Mouse (Mus musculus) heart, embryonic 16.5 days (tissue): ENCODE measurements around the gene Snx14. TPM values are rescaled to one million over a fixed set of nuclear protein-coding genes. Genes with fewer than 3 reads are reported as not detected.
A peak's percentile ranks its signal among the peaks of the same experiment; 100 is the strongest.

Experiments
- ATAC-seq: fragments of 200-750 bp; cut with Nextera tagmentation; replicated peaks from 2 replicates; pipeline ENCODE4 v1.8.0; 2017; ENCODE audit warnings: moderate number of reproducible peaks; ENCODE audit not compliant: insufficient read depth, low FRiP score; ENCODE audit errors: extremely low read depth
- H3K27ac ChIP-seq: fragments of 300-500 bp; sonication (generic); 2 replicates; pipeline ENCODE4 v1.5.1; 2014; ENCODE audit warnings: mild to moderate bottlenecking, low read length, control low read depth, moderate library complexity
- H3K27me3 ChIP-seq: fragments of 300-500 bp; sonication (generic); 2 replicates; pipeline ENCODE4 v1.6.1; 2014; ENCODE audit warnings: low read length, mixed read lengths; ENCODE audit not compliant: control insufficient read depth, insufficient read depth
- H3K36me3 ChIP-seq: fragments of 300-500 bp; sonication (generic); 2 replicates; pipeline ENCODE4 v1.6.1; 2014; ENCODE audit not compliant: control insufficient read depth, insufficient read depth
- H3K4me1 ChIP-seq: fragments of 300-500 bp; sonication (generic); 2 replicates; pipeline ENCODE4 v1.6.1; 2014; ENCODE audit warnings: low read length, mixed read lengths; ENCODE audit not compliant: control insufficient read depth, insufficient read depth
- H3K4me2 ChIP-seq: fragments of 300-500 bp; sonication (generic); 2 replicates; pipeline ENCODE4 v1.6.1; 2014; ENCODE audit warnings: low read depth, mild to moderate bottlenecking, control low read depth, low read length
- H3K4me3 ChIP-seq: fragments of 300-500 bp; sonication (generic); 2 replicates; pipeline ENCODE4 v1.5.1; 2014; ENCODE audit warnings: mild to moderate bottlenecking, control low read depth, low read length
- H3K9ac ChIP-seq: fragments of 300-500 bp; sonication (generic); 2 replicates; pipeline ENCODE4 v1.6.1; 2014; ENCODE audit warnings: low read length, control low read depth
- H3K9me3 ChIP-seq: fragments of 300-500 bp; sonication (generic); replicated peaks from 2 replicates; pipeline ENCODE4 v1.6.1; 2016; ENCODE audit warnings: low read length; ENCODE audit not compliant: control insufficient read depth
- WGBS: fragments of 180-500 bp; shearing (Covaris S2); extraction: QIAGEN DNeasy Blood & Tissue Kit; methylation state at CpG from one replicate; pipeline ENCODE4 v1.1.7; 2014; 5-methylcytosine and 5-hydroxymethylcytosine counted together
- polyA plus RNA-seq: library from polyadenylated mRNA; unstranded; fragments of >200 nt; fragmentation: Nextera tagmentation; extraction: Ambion mirVana; gene quantifications from 2 replicates; pipeline ENCODE4 v1.2.1, GENCODE M21; 2015

The Snx14 gene
- polyA plus RNA-seq, 1 experiment from 2014 or later = 34.9 TPM

- Histone ChIP-seq H3K4me3 (peak overlapping the region; percentile 65; the same call in 1 of the 2 replicates), H3K36me3 (no peaks in the 10 kb centered on the region), H3K9me3 (peaks cover 2% of the 10 kb centered on the region; the same call in 1 of the 2 replicates), H3K4me2 (peak overlapping the region; percentile 80), H3K9ac (no peak overlapping the region), H3K27me3 (no peaks in the 10 kb centered on the region), H3K27ac (no peak overlapping the region), H3K4me1 (peaks cover 9% of the 10 kb centered on the region)
- WGBS = 48% methylated on average over 5 of the region's 5 CpGs
- no peak for ATAC-seq
Measured at GRCm38 (mm10) chr9:88328666-88329065, 110.1 kb downstream of the Snx14 start.

DNA sequence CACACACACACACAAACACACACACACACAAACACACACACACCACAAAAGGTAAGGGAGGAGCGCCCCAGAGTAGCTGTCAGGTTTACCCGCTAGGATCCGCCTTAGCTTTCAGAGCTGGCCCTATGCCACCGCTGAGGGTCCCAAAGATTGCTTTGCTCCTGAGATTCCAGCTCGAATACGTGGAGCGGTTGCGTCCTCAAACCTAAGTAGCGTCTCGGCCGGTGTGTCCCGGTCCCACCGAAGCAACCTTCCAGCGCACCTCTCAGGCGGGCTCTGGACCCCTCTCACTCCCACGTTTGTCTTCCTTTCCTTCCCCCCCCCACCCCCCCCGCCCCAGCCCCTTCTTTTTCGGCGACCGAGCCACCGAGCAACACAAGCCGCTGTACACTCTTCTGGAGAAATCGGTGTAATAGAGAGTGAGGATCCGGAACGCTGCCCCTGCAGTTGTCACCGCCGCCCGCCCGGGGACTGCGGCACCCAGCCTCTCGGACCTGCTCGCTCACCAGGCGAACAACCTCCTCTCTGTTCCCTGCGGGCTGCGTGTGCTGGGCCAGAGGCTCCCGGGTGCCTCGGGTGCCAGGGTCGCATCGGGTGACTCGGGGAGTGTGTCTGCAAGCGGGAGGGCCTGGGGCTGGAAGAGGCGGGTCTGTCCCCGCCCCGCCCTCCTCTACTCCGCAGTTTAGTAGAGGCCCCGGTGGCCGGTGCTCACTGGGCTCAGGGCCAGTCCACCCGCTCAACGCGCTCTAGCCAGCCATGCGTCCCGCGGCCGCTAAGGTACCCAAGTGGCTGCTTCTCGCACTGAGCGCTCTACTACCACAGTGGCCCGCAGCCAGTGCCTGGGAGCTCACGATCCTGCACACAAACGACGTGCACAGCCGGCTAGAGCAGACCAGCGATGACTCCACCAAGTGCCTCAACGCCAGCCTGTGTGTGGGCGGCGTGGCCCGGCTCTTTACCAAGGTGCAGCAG lies 111.5 kb downstream of the Snx14 start, which contains the start of gene Nt5e:
Nt5e (plus strand) TSS at position 268 of the 972 bp plus-strand sequence.
- Histone ChIP-seq H3K9ac (peak within 1 kb of the TSS; percentile 80), H3K27ac (peak within 1 kb of the TSS; percentile 79)
- WGBS = under 1% methylated on average over 65 of the region's 66 CpGs

More for the DNA sequence above, 111.5 kb downstream of the Snx14 start, which contains the start of gene Nt5e:
- ATAC-seq = peak; percentile 97
- peak within 1 kb of the TSS; percentile 65 for H3K4me3 ChIP-seq
- no peaks in the 10 kb centered on the region for H3K36me3 ChIP-seq
- H3K4me2 ChIP-seq = peak within 1 kb of the TSS; percentile 80
- H3K9me3 ChIP-seq = peaks cover 2% of the 10 kb centered on the region; the same call in 1 of the 2 replicates
- peaks cover 9% of the 10 kb centered on the region for H3K4me1 ChIP-seq
- no peaks in the 10 kb centered on the region for H3K27me3 ChIP-seq

Other genes starting within 250 kb of the Snx14 start
- 4.6 and 5.8 TPM in 2 replicates for gene Nt5e, start 111.8 kb downstream of the Snx14 start, polyA plus RNA-seq
- 0.30 and 0.59 TPM in 2 replicates for gene Gm20537, start 17.7 kb upstream of the Snx14 start, polyA plus RNA-seq
- gene Syncrip, start 43.6 kb upstream of the Snx14 start, polyA plus RNA-seq = 49.1 and 55.1 TPM in 2 replicates
- gene Zfp949, start 109.1 kb upstream of the Snx14 start, polyA plus RNA-seq = 8.3 and 8.9 TPM in 2 replicates
- 0.14 and 0.37 TPM in 2 replicates for gene Trim43a, start 141.9 kb upstream of the Snx14 start, polyA plus RNA-seq